Mouse (Mus musculus) brain, embryonic 14.5 days (tissue): ENCODE data around the gene Sept8. TPM values are rescaled to one million over a fixed set of nuclear protein-coding genes. Genes with fewer than 3 reads are reported as not detected.

ENCODE experiments used
- DNase-seq: peaks from one replicate; pipeline ENCODE4 v3.0.0-alpha.2; 2011; ENCODE audit warnings: low read depth
- CTCF ChIP-seq: fragments of 200-500 bp; IDR thresholded peaks from 2 replicates; pipeline ENCODE4 v1.5.1; 2012; ENCODE audit warnings: inconsistent platforms, mild to moderate bottlenecking, moderate library complexity, borderline replicate concordance; ENCODE audit not compliant: insufficient read depth, insufficient read length; ENCODE audit errors: extremely low read depth
- POLR2A ChIP-seq: fragments of 200-500 bp; IDR thresholded peaks from 2 replicates; pipeline ENCODE4 v1.6.1; 2012; ENCODE audit warnings: mild to moderate bottlenecking, inconsistent platforms, borderline replicate concordance; ENCODE audit not compliant: poor library complexity, insufficient read depth, insufficient read length, severe bottlenecking; ENCODE audit errors: extremely low read depth
- polyA plus RNA-seq: library from polyadenylated mRNA; depleted of rRNA; stranded (reverse); fragments of >200 nt; gene quantifications from 2 replicates; pipeline ENCODE4 v1.2.3, GENCODE M21; 2012

Sept8 gene
- polyA plus RNA-seq, 1 experiment = 38.4 TPM

DNA sequence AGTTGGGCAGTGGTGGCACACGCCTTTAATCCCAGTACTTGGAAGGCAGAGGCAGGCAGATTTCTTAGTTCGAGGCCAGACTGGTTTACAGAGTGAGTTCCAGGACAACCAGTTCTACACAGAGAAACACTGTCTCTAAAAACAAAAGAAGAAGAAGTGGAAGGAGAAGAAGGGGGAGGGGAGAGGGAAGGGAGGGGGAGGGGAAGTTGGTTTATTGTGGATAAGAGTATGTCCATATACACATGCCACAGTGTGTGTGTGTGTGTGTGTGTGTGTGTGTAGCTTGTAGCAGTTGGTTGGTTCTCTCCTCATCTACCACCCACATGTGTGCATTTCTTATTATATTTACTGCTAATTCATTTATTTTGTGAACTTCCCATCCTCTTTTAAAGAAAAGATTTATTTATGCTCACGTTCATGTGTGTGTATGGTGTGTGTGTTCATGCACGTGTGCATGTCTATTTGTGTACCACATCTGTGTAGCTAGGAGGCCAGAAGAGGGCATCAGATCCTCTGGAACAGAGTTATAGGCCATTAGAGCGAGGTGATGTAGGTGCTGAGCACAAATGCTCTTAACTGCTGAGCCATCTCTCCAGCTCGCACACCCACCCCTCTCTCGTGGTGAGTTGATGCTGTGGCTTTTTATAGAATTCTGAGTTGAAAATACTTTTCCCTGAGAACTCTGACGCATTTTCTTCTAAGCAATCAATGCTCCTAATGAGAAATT, 16.9 kb upstream of the Sept8 start:
- no peak for DNase-seq
- TF ChIP-seq POLR2A (no peak), CTCF (no peak)

DNA sequence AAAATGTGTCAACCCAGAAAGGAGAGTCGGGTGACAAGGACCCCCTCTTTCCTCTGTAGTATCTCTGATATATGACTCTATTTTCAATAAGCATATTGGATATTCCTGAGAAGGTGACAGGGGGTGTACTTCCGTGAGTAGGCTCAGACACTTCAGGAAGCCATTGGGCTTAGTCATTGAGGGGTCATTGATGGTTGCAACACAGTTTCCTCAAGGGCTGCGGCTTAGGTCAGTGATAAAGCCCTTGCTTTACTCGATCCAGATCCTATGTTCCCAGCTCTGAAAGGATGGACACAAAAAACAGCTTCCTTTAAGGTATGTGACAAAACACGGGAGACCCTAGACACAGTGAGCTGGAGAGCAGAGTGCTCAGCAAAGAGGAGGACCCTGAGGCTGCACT, 15.3 kb upstream of the Sept8 start:
- TF ChIP-seq CTCF (no peak), POLR2A (no peak)

DNA sequence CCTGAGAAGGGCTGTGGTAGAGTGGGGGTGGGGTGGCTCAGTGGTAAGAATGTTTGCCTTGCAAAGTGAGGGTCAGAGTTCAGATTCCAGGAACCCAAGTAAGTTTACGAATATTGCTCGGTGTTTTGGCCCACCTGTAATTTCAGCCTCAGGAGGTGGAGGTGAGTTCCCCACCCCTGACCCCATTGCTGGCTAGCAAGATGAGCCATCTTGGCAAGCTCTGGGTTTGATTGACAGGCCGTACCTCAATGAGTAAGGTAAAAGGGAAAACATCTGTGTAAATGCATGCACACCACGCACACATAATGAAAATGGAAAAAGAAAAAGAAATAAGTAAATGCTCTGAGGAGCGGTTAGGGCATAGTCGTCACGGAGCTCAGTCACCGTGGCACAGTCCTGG, 14.7 kb upstream of the Sept8 start:
- TF ChIP-seq CTCF = no peak
- TF ChIP-seq POLR2A = no peak
- DNase-seq = no peak

More for the DNA sequence above, 15.3 kb upstream of the Sept8 start:
- DNase-seq = no peak

- TF ChIP-seq CTCF (no peak), POLR2A (no peak)
- DNase-seq = peak; percentile 83
These were observed 13.9 kb upstream of the Sept8 start for GRCm38 (mm10) chr11:53505026-53505663.

DNA sequence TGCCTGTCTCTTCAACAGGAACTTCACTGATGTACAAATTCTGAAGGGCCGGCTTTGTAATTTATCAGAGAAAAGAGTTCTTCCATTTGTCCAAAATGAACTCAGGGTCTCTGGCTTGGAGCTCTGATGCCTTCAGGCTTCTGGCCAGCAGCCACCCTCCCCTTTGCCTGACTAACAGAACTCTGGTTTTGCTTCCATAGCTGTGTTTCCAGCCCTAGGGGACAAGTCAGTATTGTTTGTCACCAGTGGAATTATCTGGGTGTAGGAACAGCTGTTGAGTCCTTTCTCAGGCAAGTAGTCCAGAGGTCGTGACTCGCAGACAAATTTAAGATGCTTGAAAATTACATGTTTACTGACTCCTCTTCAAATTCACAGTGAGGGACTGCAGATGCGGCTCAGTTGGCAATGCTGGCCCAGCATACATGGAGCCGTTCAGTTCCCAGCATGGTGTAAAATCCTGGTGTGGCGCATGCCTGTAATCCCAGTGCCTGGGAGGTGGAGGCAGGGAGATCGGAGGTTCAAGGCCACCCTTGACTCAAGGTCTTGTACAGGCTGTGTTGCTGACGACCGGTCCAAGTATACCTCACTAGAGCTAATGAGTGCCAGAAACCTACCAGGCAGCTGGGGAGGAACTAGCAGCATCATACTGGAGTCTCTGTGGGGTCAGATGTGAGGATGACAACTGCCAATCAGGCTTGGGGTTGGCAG, 11.8 kb upstream of the Sept8 start:
- DNase-seq = no peak

GRCm38 (mm10) chr11:53508152-53508551, 10.9 kb upstream of the Sept8 start:
- peak; percentile 9 for DNase-seq
- TF ChIP-seq POLR2A = no peak
- TF ChIP-seq CTCF = no peak

More for the DNA sequence above, 11.8 kb upstream of the Sept8 start:
- TF ChIP-seq CTCF (no peak), POLR2A (no peak)

DNA sequence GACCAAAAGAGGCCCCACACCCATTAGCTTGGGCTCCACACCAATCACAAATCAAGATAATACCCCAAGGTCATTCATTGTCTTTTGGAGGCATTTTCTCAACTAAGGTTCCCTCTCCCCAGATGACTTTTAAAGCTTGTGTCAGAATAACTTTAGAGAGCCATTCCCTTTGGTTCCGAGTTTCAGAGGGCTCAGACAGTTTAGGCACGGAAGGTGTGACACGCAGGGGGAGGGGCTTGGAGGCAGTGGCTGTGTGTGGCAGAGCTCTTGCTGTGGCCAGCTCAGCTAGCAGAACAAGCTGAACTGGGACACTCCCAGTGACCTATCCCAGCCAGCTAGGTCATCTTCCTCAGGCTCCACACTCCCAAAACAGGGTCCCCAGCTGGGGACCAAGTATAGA, 10.5 kb upstream of the Sept8 start:
- no peak for DNase-seq
- no peak for TF ChIP-seq POLR2A
- TF ChIP-seq CTCF = no peak

DNA sequence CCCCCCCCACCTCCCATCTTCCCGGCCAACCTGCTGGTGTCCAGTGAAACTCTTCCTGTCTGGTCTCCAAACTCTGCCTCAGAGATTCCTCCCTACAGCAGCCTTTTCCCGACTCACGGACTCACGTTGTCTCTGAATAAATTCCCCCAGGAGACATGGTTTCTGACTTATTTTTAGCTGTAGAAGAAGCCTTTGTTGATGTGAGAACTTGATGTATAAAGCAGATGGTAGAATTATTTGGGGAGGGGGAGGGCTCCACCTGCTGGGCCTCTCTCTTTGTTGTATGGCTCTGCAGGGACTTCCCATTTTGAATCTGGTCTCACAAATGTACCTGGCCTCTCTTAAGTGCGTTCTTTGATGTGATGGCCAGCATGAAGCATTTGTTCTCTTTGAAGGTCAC, 8.7 kb upstream of the Sept8 start:
- no peak for TF ChIP-seq CTCF
- no peak for TF ChIP-seq POLR2A
- peak; percentile 56 for DNase-seq

DNA sequence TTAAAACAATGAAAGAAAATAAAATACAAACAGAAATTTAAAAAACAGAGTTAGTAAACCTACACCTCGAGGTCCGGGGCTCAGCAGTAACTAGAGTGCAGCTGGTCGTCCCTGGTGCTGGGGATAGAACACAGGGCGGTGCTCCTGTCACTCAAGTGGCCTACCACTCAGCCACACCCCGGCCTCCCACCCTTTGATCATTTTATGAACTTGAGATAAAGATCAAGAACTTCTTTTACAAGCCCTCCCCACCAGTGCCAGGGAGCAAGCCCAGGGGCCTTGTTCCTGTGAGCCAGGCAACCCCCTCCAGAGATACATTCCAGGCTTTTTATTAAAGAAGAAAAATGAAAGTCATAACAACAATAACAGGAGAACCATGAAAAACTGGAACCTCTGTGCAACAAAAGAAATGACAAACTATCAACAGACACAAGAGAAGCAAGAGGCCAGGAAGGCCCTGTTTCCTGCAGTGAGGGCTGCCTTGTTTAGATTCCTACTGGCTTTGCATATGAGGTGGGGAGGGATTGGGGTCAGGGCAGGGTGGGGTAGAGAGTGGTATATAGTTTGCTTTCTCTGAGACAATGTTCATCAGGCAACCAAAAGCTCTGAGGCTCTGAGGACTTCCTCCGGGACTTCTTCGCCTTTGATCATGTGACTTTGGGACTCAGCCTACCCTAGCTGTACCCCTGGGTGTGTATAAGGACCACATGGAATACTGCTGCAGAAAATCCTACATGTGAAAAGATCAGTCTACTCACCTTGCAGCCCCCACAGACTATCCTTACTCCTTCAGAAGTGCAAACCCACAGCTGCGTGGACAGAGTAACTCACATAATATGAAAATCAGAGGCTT, 2.1 kb upstream of the Sept8 start:
- TF ChIP-seq POLR2A = no peak
- TF ChIP-seq CTCF = no peak
- DNase-seq = no peak

GRCm38 (mm10) chr11:53518759-53519158, 298 bp upstream of the Sept8 start:
- no peak for DNase-seq
- no peak for TF ChIP-seq POLR2A
- no peak for TF ChIP-seq CTCF
